Mouse (Mus musculus): ENCODE results near the gene Gpc6. TPM values are rescaled to one million over a fixed set of nuclear protein-coding genes. Genes with fewer than 3 reads are reported as not detected.

The Gpc6 gene
- 12.3 and 14.5 TPM in 2 replicates for polyA plus RNA-seq (2014; fragmentation: Nextera tagmentation; extraction: Ambion mirVana)

DNA sequence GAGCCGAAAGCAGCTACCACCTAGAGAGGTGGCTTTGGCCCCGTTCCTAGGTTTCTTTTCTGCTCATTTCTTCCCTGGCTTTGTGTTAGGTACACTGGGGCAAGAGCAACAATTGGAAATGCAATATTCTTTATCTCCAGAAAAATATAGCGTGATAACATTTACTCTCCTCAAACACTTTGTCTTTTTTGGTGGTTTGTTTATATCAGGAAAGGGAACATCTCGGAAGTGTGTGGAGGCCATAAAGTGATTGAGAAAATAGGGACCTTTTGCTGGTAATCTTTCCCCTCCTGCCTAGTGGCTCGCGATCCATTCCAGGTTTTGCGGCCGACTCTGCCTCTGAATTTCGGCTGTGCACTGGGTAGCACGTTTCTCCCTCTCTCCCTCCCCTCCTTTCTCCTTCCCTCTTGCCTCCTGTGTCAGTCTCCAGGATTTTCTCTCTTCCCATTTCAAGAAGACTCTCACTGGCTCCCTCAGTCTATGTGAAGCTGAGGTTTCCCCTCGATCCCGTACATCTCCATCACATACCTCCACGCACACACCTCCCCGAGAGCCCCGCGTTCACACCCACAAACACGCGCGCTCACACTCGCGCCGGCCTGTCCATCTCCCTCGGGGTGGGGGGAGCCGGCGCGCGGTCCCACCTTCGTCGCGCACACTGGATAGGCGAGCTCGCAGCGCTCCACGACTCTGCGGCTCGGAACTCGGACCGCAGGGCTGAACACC is at the start of gene Gpc6:
TSS of gene Gpc6 (plus strand) at position 440 of the 726 bp plus-strand sequence.
- H3K4me3 ChIP-seq (ENCODE audit: control insufficient read depth in 1 of 2, insufficient read depth in 1 of 2, low read depth in 1 of 2, low read length in 2 of 2) = peak within 1 kb of the TSS; percentile 64 to 72
- ATAC-seq (ENCODE audit: insufficient number of reproducible peaks, insufficient read depth, low FRiP score, low read depth) = peak; percentile 57
- H3K27me3 ChIP-seq (ENCODE audit: control insufficient read depth, insufficient read depth, low read length) = peaks cover 6% of the 10 kb centered on the region
- peak within 1 kb of the TSS; percentile 77 for H3K9ac ChIP-seq (ENCODE audit: low read length)
- H3K9me3 ChIP-seq (ENCODE audit: control insufficient read depth, low read length) = no peaks in the 10 kb centered on the region
- WGBS = under 1% methylated on average over 38 of the region's 38 CpGs
- H3K27ac ChIP-seq (replicated peaks in 1 of 2; ENCODE audit: control insufficient read depth in 1 of 2, insufficient read depth in 1 of 2, low read depth in 2 of 2, low read length in 2 of 2) = peak within 1 kb of the TSS; percentile 63 to 77
- 0 out of 4 replicates have a peak, but pooled peaks cover 0 to 3% of the 10 kb centered on the region in 2 experiments for H3K4me1 ChIP-seq (ENCODE audit: control insufficient read depth in 2 of 2, insufficient read depth in 2 of 2, low read length in 2 of 2)
- H3K36me3 ChIP-seq (ENCODE audit: control insufficient read depth, insufficient read depth, low read length) = no peaks in the 10 kb centered on the region
- peak within 1 kb of the TSS; percentile 100 for H3K4me2 ChIP-seq (ENCODE audit: low read length)

DNA sequence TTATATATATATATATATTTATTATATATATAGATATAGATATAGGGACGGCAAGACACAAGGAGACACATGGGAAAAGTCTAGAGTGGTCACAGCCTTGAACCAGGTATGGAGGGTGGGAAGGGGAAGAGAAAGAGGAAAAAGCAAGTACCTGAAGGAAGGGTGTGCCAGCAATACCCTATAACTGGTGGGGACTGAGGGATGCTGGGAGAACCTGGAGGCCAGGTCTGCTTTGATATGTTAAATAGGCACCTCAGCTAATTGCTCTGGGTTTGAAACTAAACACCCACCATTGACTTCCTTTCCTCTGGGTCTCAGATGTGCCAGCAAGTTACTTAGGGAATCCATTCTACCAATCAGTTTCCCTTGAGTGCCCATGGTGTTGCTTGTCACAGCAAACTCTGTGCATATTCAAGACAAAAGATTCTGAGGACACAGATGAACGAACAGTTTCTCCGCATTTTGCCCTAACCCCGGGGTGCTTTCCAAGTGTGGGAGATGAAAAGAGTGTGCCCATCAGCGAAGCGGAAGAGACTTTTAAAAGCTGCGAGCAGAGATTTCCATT is 42.6 kb upstream of the Gpc6 start:
- 72% methylated on average over 7 of the region's 7 CpGs for WGBS
- Histone ChIP-seq H3K4me3 (ENCODE audit: control insufficient read depth in 1 of 2, insufficient read depth in 1 of 2, low read depth in 1 of 2, low read length in 2 of 2) (no peak overlapping the region), H3K9ac (ENCODE audit: low read length) (no peak overlapping the region), H3K4me2 (ENCODE audit: low read length) (no peak overlapping the region), H3K9me3 (ENCODE audit: control insufficient read depth, low read length) (no peaks in the 10 kb centered on the region), H3K27me3 (ENCODE audit: control insufficient read depth, insufficient read depth, low read length) (no peaks in the 10 kb centered on the region), H3K27ac (replicated peaks in 1 of 2; ENCODE audit: control insufficient read depth in 1 of 2, insufficient read depth in 1 of 2, low read depth in 2 of 2, low read length in 2 of 2) (no peak overlapping the region), H3K36me3 (ENCODE audit: control insufficient read depth, insufficient read depth, low read length) (no peaks in the 10 kb centered on the region), H3K4me1 (ENCODE audit: control insufficient read depth in 2 of 2, insufficient read depth in 2 of 2, low read length in 2 of 2) (no peaks in the 10 kb centered on the region)
- no peak for ATAC-seq (ENCODE audit: insufficient number of reproducible peaks, insufficient read depth, low FRiP score, low read depth)

DNA sequence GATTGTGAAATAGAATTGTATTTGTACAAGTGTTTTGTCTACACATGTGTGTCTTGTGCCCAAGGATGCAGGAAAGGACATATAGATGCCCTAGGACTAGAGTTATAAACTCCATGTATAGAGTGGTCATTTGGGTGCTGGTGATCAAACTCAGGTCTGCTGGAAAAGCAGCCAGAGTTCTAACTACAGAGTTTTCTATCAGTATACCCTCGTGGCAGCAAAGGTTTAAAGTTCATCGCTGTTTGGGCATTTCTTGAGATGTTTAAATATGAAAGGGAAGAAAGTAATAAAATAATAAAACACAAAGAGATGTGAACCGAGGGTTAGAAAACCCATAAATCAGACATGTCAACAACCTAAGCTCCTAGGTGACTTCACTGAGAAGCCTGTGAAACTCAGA is 30.8 kb upstream of the Gpc6 start:
- WGBS = 62% methylated on average over 3 of the region's 3 CpGs
- ATAC-seq (ENCODE audit: insufficient number of reproducible peaks, insufficient read depth, low FRiP score, low read depth) = no peak

DNA sequence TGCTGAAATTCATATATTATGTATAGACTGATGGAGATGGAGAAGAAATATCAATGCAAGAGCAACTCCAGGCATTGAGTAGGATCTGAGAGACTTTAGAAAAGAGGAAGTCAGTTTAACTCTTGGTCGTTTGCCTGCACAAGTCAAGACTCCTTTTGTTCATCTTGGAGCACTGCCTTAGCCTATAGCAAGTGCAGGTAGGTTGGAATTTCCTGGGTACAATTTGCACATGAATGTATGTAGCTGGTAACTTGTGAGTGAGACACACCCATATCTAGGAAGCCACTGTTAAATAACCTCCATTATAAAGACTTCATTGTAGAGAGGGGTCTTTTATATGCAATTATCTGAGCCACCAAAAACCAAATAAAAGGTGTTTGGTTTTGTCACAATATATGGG is 27.1 kb upstream of the Gpc6 start:
- no peak for ATAC-seq (ENCODE audit: insufficient number of reproducible peaks, insufficient read depth, low FRiP score, low read depth)
- Histone ChIP-seq H3K4me3 (ENCODE audit: control insufficient read depth in 1 of 2, insufficient read depth in 1 of 2, low read depth in 1 of 2, low read length in 2 of 2) (no peak overlapping the region), H3K9me3 (ENCODE audit: control insufficient read depth, low read length) (no peaks in the 10 kb centered on the region), H3K4me2 (ENCODE audit: low read length) (no peak overlapping the region), H3K27me3 (ENCODE audit: control insufficient read depth, insufficient read depth, low read length) (no peaks in the 10 kb centered on the region), H3K9ac (ENCODE audit: low read length) (no peak overlapping the region), H3K4me1 (ENCODE audit: control insufficient read depth in 2 of 2, insufficient read depth in 2 of 2, low read length in 2 of 2) (no peaks in the 10 kb centered on the region), H3K27ac (replicated peaks in 1 of 2; ENCODE audit: control insufficient read depth in 1 of 2, insufficient read depth in 1 of 2, low read depth in 2 of 2, low read length in 2 of 2) (no peak overlapping the region), H3K36me3 (ENCODE audit: control insufficient read depth, insufficient read depth, low read length) (no peaks in the 10 kb centered on the region)
- 71% methylated on average over 1 of the region's 1 CpGs for WGBS

More for the DNA sequence above, 30.8 kb upstream of the Gpc6 start:
- H3K27me3 ChIP-seq (ENCODE audit: control insufficient read depth, insufficient read depth, low read length) = no peaks in the 10 kb centered on the region
- no peak overlapping the region for H3K4me2 ChIP-seq (ENCODE audit: low read length)
- no peaks in the 10 kb centered on the region for H3K9me3 ChIP-seq (ENCODE audit: control insufficient read depth, low read length)
- no peak overlapping the region for H3K27ac ChIP-seq (replicated peaks in 1 of 2; ENCODE audit: control insufficient read depth in 1 of 2, insufficient read depth in 1 of 2, low read depth in 2 of 2, low read length in 2 of 2)
- no peak overlapping the region for H3K9ac ChIP-seq (ENCODE audit: low read length)
- H3K4me1 ChIP-seq (ENCODE audit: control insufficient read depth in 2 of 2, insufficient read depth in 2 of 2, low read length in 2 of 2) = no peaks in the 10 kb centered on the region
- H3K36me3 ChIP-seq (ENCODE audit: control insufficient read depth, insufficient read depth, low read length) = no peaks in the 10 kb centered on the region
- no peak overlapping the region for H3K4me3 ChIP-seq (ENCODE audit: control insufficient read depth in 1 of 2, insufficient read depth in 1 of 2, low read depth in 1 of 2, low read length in 2 of 2)

DNA sequence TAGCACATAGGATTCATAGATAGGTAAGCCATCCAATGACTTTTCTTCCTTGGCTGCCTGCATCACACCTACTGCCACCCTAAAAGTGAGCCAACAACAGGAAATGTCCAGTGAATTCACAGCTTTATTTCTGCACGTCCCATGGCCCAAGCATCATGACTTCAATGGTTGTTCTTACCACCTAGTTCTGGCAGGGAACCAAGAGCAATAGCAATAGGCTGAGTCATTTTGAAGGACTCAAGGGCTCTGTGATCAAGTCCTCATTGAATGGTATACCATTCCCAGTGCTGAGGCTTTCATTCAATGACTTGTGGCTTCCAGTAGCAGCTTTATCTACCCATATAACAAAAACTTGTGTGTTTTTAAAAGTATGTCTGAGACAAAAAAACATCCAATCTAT is 13.3 kb upstream of the Gpc6 start:
- Histone ChIP-seq H3K9me3 (ENCODE audit: control insufficient read depth, low read length) (no peaks in the 10 kb centered on the region), H3K4me2 (ENCODE audit: low read length) (no peak overlapping the region), H3K9ac (ENCODE audit: low read length) (no peak overlapping the region), H3K27ac (replicated peaks in 1 of 2; ENCODE audit: control insufficient read depth in 1 of 2, insufficient read depth in 1 of 2, low read depth in 2 of 2, low read length in 2 of 2) (no peak overlapping the region), H3K36me3 (ENCODE audit: control insufficient read depth, insufficient read depth, low read length) (no peaks in the 10 kb centered on the region), H3K4me3 (ENCODE audit: control insufficient read depth in 1 of 2, insufficient read depth in 1 of 2, low read depth in 1 of 2, low read length in 2 of 2) (no peak overlapping the region), H3K27me3 (ENCODE audit: control insufficient read depth, insufficient read depth, low read length) (no peaks in the 10 kb centered on the region), H3K4me1 (ENCODE audit: control insufficient read depth in 2 of 2, insufficient read depth in 2 of 2, low read length in 2 of 2) (no peaks in the 10 kb centered on the region)
- no peak for ATAC-seq (ENCODE audit: insufficient number of reproducible peaks, insufficient read depth, low FRiP score, low read depth)
- 67% methylated on average over 1 of the region's 1 CpGs for WGBS

DNA sequence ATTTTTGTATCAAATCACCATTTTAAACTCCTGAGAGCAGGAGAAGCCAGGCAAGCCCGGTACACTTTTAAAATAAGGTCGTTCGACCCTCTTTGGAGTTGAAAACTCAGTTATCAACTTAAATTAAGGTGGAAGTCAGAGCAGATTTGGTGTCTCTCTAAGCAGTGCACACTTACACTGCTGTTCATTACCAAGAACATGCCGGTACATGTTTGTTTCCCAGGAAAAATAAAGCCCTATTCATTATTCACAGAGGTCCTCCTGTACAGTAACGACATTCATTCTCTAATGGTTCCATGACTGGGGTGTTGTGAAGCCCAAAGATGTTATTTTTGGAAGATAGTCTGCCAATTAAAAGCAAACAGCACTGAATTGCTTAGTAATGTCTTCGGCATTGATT is 8.2 kb upstream of the Gpc6 start:
- Histone ChIP-seq H3K9ac (ENCODE audit: low read length) (no peak overlapping the region), H3K27ac (replicated peaks in 1 of 2; ENCODE audit: control insufficient read depth in 1 of 2, insufficient read depth in 1 of 2, low read depth in 2 of 2, low read length in 2 of 2) (no peak overlapping the region), H3K36me3 (ENCODE audit: control insufficient read depth, insufficient read depth, low read length) (no peaks in the 10 kb centered on the region), H3K4me1 (ENCODE audit: control insufficient read depth in 2 of 2, insufficient read depth in 2 of 2, low read length in 2 of 2) (no peaks in the 10 kb centered on the region), H3K9me3 (ENCODE audit: control insufficient read depth, low read length) (no peaks in the 10 kb centered on the region), H3K4me3 (ENCODE audit: control insufficient read depth in 1 of 2, insufficient read depth in 1 of 2, low read depth in 1 of 2, low read length in 2 of 2) (no peak overlapping the region), H3K27me3 (ENCODE audit: control insufficient read depth, insufficient read depth, low read length) (no peaks in the 10 kb centered on the region), H3K4me2 (ENCODE audit: low read length) (no peak overlapping the region)
- WGBS = 72% methylated on average over 6 of the region's 6 CpGs
- no peak for ATAC-seq (ENCODE audit: insufficient number of reproducible peaks, insufficient read depth, low FRiP score, low read depth)

DNA sequence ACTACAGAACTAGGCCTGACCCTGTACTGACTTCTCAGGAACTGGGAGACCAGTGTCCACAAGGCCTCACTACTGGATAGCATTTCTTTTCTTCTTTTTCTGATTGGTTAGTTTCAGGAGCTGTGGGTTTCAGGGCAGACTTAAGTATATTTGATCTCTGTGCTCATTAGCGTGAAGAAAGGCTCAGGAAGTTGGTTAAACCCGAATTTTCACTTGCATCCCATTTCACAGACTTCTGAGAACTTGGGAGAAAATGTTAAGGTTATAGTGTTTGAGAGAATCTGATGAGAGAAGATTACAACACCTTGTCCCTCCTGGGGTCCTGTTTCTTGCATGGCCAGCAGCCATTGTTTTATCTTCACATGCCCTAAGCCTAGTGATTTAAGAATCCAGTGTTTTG is 849 bp upstream of the Gpc6 start:
- Histone ChIP-seq H3K36me3 (ENCODE audit: control insufficient read depth, insufficient read depth, low read length) (no peaks in the 10 kb centered on the region), H3K4me2 (ENCODE audit: low read length) (no peak overlapping the region; the same call in 1 of the 2 replicates), H3K9me3 (ENCODE audit: control insufficient read depth, low read length) (no peaks in the 10 kb centered on the region), H3K4me3 (ENCODE audit: control insufficient read depth in 1 of 2, insufficient read depth in 1 of 2, low read depth in 1 of 2, low read length in 2 of 2) (no peak overlapping the region), H3K4me1 (ENCODE audit: control insufficient read depth in 2 of 2, insufficient read depth in 2 of 2, low read length in 2 of 2) (0 out of 4 replicates have a peak, but pooled peaks cover 0 to 3% of the 10 kb centered on the region in 2 experiments), H3K27ac (replicated peaks in 1 of 2; ENCODE audit: control insufficient read depth in 1 of 2, insufficient read depth in 1 of 2, low read depth in 2 of 2, low read length in 2 of 2) (no peak overlapping the region), H3K9ac (ENCODE audit: low read length) (no peak overlapping the region), H3K27me3 (ENCODE audit: control insufficient read depth, insufficient read depth, low read length) (peaks cover 6% of the 10 kb centered on the region)
- no peak for ATAC-seq (ENCODE audit: insufficient number of reproducible peaks, insufficient read depth, low FRiP score, low read depth)
- 74% methylated on average over 2 of the region's 2 CpGs for WGBS

Data from heart, embryonic 14.5 days (tissue).